Mouse (Mus musculus) heart, embryonic 13.5 days (tissue): ENCODE results near the gene Mttp. TPM values are rescaled to one million over a fixed set of nuclear protein-coding genes. Genes with fewer than 3 reads are reported as not detected.
"Not testable (repeated sequence)": the region's sequence is repeated elsewhere in the genome, so short reads cannot be mapped to it uniquely, and the experiment has no call there.

Source experiments
- ATAC-seq: fragments of 200-750 bp; cut with Nextera tagmentation; 2 replicates; pipeline ENCODE4 v1.8.0; 2017; ENCODE audit warnings: moderate TSS enrichment; ENCODE audit not compliant: insufficient number of reproducible peaks, low FRiP score, low TSS enrichment; ENCODE audit errors: extremely low read depth
- H3K27ac ChIP-seq: fragments of 300-500 bp; sonication (generic); replicated peaks from 2 replicates; pipeline ENCODE4 v1.5.1; 2015; ENCODE audit warnings: moderate library complexity, mild to moderate bottlenecking, inconsistent platforms
- H3K27me3 ChIP-seq: fragments of 300-500 bp; sonication (generic); replicated peaks from 2 replicates; pipeline ENCODE4 v1.6.1; 2015; ENCODE audit warnings: mild to moderate bottlenecking, inconsistent platforms
- H3K36me3 ChIP-seq: fragments of 300-500 bp; sonication (generic); 2 replicates; pipeline ENCODE4 v1.6.1; 2015; ENCODE audit warnings: mild to moderate bottlenecking, inconsistent platforms
- H3K4me1 ChIP-seq: fragments of 300-500 bp; sonication (generic); 2 replicates; pipeline ENCODE4 v1.6.1; 2015; ENCODE audit warnings: inconsistent platforms
- H3K4me2 ChIP-seq: fragments of 300-500 bp; sonication (generic); 2 replicates; pipeline ENCODE4 v1.6.1; 2015; ENCODE audit warnings: inconsistent platforms, mild to moderate bottlenecking, moderate library complexity
- H3K4me3 ChIP-seq: fragments of 300-500 bp; sonication (generic); 2 replicates; pipeline ENCODE4 v1.5.1; 2015; ENCODE audit warnings: moderate library complexity, mild to moderate bottlenecking, inconsistent platforms
- H3K9ac ChIP-seq: fragments of 300-500 bp; sonication (generic); 2 replicates; pipeline ENCODE4 v1.6.1; 2015; ENCODE audit warnings: inconsistent platforms, mild to moderate bottlenecking, moderate library complexity
- H3K9me3 ChIP-seq: fragments of 300-500 bp; sonication (generic); 2 replicates; pipeline ENCODE4 v1.6.1; 2016; ENCODE audit warnings: inconsistent platforms
- WGBS: fragments of 180-500 bp; shearing (Covaris S2); methylation state at CpG from one replicate; pipeline ENCODE4 v1.1.7; 2015; ENCODE audit warnings: mixed read lengths; 5-methylcytosine and 5-hydroxymethylcytosine counted together
- polyA plus RNA-seq: library from polyadenylated mRNA; unstranded; fragments of >200 nt; fragmentation: Nextera tagmentation; extraction: Ambion mirVana; gene quantifications from 2 replicates; pipeline ENCODE4 v1.2.1, GENCODE M21; 2015

Mttp gene
- polyA plus RNA-seq, 1 experiment from 2014 or later: 6.6 TPM

- Histone ChIP-seq H3K4me2 (no peak overlapping the region), H3K27ac (no peak overlapping the region), H3K9me3 (no peaks in the 10 kb centered on the region), H3K4me1 (no peaks in the 10 kb centered on the region), H3K4me3 (no peak overlapping the region), H3K27me3 (no peaks in the 10 kb centered on the region), H3K9ac (no peak overlapping the region), H3K36me3 (peaks cover 44% of the 10 kb centered on the region)
- ATAC-seq: no peak
- WGBS: 76% methylated on average over 10 of the region's 10 CpGs
Observed at GRCm38 (mm10) chr3:138156651-138157050, 11.9 kb upstream of the Mttp start.

- Histone ChIP-seq H3K4me2 (no peak overlapping the region), H3K27ac (no peak overlapping the region), H3K9ac (no peak overlapping the region), H3K4me3 (no peak overlapping the region), H3K27me3 (no peaks in the 10 kb centered on the region), H3K4me1 (no peaks in the 10 kb centered on the region), H3K9me3 (no peaks in the 10 kb centered on the region), H3K36me3 (peaks cover 56% of the 10 kb centered on the region)
- WGBS: 87% methylated on average over 4 of the region's 4 CpGs
- no peak for ATAC-seq
Observed at GRCm38 (mm10) chr3:138155062-138155461, 10.3 kb upstream of the Mttp start.

- ATAC-seq: no peak
Observed at GRCm38 (mm10) chr3:138148811-138149210, 4.0 kb upstream of the Mttp start.

GRCm38 (mm10) chr3:138144060-138144641 is 617 bp downstream of the Mttp start:
- H3K9ac ChIP-seq: peak overlapping the region; percentile 92
- H3K36me3 ChIP-seq: peaks cover 10% of the 10 kb centered on the region
- ATAC-seq: no peak
- H3K4me1 ChIP-seq: peaks cover 10% of the 10 kb centered on the region; the same call in 1 of the 2 replicates
- H3K4me2 ChIP-seq: peak overlapping the region; percentile 86
- H3K4me3 ChIP-seq: peak overlapping the region; percentile 75
- H3K27ac ChIP-seq: peak overlapping the region; percentile 100
- H3K27me3 ChIP-seq: no peaks in the 10 kb centered on the region
- WGBS: under 1% methylated on average over 18 of the region's 18 CpGs
- no peaks in the 10 kb centered on the region for H3K9me3 ChIP-seq

More at GRCm38 (mm10) chr3:138148811-138149210, 4.0 kb upstream of the Mttp start:
- no peaks in the 10 kb centered on the region for H3K27me3 ChIP-seq
- peaks cover 44% of the 10 kb centered on the region for H3K36me3 ChIP-seq
- no peaks in the 10 kb centered on the region for H3K9me3 ChIP-seq
- H3K4me1 ChIP-seq: 0 out of 2 replicates have a peak, but pooled peaks cover 2% of the 10 kb centered on the region
- H3K9ac ChIP-seq: no peak overlapping the region
- 88% methylated on average over 2 of the region's 2 CpGs for WGBS
- no peak overlapping the region for H3K4me3 ChIP-seq
- H3K4me2 ChIP-seq: no peak overlapping the region
- no peak overlapping the region for H3K27ac ChIP-seq

- H3K4me3 ChIP-seq: peak within 1 kb of the TSS; percentile 75
- peak; percentile 97 for ATAC-seq
- no peaks in the 10 kb centered on the region for H3K9me3 ChIP-seq
- peak within 1 kb of the TSS; percentile 86 for H3K4me2 ChIP-seq
- H3K27me3 ChIP-seq: no peaks in the 10 kb centered on the region
- H3K36me3 ChIP-seq: peaks cover 3% of the 10 kb centered on the region
- under 1% methylated on average over 70 of the region's 70 CpGs for WGBS
- peaks cover 10% of the 10 kb centered on the region; the same call in 1 of the 2 replicates for H3K4me1 ChIP-seq
- peak within 1 kb of the TSS; percentile 92 for H3K9ac ChIP-seq
- peak within 1 kb of the TSS; percentile 100 for H3K27ac ChIP-seq
Observed at GRCm38 (mm10) chr3:138143315-138144059, 1.3 kb downstream of the Mttp start, which contains the start of gene Trmt10a. Gene Trmt10a (plus strand): TSS chr3:138143448.

GRCm38 (mm10) chr3:138142733-138143314 is 1.9 kb downstream of the Mttp start:
- ATAC-seq: no peak
- H3K4me1 ChIP-seq: peaks cover 10% of the 10 kb centered on the region; the same call in 1 of the 2 replicates
- WGBS: 4% methylated on average over 12 of the region's 12 CpGs
- H3K4me2 ChIP-seq: peak overlapping the region; percentile 86
- no peaks in the 10 kb centered on the region for H3K9me3 ChIP-seq
- H3K36me3 ChIP-seq: no peaks in the 10 kb centered on the region
- H3K27ac ChIP-seq: peak overlapping the region; percentile 100
- H3K9ac ChIP-seq: peak overlapping the region; percentile 92
- H3K27me3 ChIP-seq: no peaks in the 10 kb centered on the region
- H3K4me3 ChIP-seq: peak overlapping the region; percentile 75

GRCm38 (mm10) chr3:138142052-138142732 is 2.6 kb downstream of the Mttp start:
- Histone ChIP-seq H3K4me2 (peak overlapping the region; percentile 86), H3K27me3 (no peaks in the 10 kb centered on the region), H3K9me3 (no peaks in the 10 kb centered on the region), H3K27ac (peak overlapping the region; percentile 64), H3K9ac (peak overlapping the region; percentile 74), H3K36me3 (no peaks in the 10 kb centered on the region), H3K4me1 (peaks cover 10% of the 10 kb centered on the region; the same call in 1 of the 2 replicates), H3K4me3 (peak overlapping the region; percentile 75)
- ATAC-seq: no peak
- 52% methylated on average over 4 of the region's 4 CpGs for WGBS

GRCm38 (mm10) chr3:138139663-138140062 is 5.1 kb downstream of the Mttp start:
- no peaks in the 10 kb centered on the region for H3K9me3 ChIP-seq
- no peaks in the 10 kb centered on the region for H3K36me3 ChIP-seq
- 53% methylated on average over 6 of the region's 6 CpGs for WGBS
- no peaks in the 10 kb centered on the region for H3K27me3 ChIP-seq
- H3K9ac ChIP-seq: no peak overlapping the region
- no peak overlapping the region for H3K27ac ChIP-seq
- ATAC-seq: no peak
- H3K4me1 ChIP-seq: peaks cover 10% of the 10 kb centered on the region; the same call in 1 of the 2 replicates
- no peak overlapping the region for H3K4me2 ChIP-seq
- H3K4me3 ChIP-seq: no peak overlapping the region

- not testable (repeated sequence) for H3K9me3 ChIP-seq, H3K4me2 ChIP-seq, H3K27me3 ChIP-seq, ATAC-seq, H3K4me3 ChIP-seq, H3K36me3 ChIP-seq, H3K27ac ChIP-seq, H3K4me1 ChIP-seq, H3K9ac ChIP-seq
- 93% methylated on average over 13 of the region's 13 CpGs for WGBS
Observed at GRCm38 (mm10) chr3:138138146-138138545, 6.6 kb downstream of the Mttp start.

- 85% methylated on average over 1 of the region's 1 CpGs for WGBS
- 0 out of 2 replicates have a peak, but pooled peaks cover 7% of the 10 kb centered on the region for H3K4me1 ChIP-seq
- no peak overlapping the region for H3K4me3 ChIP-seq
- ATAC-seq: no peak
- H3K9ac ChIP-seq: no peak overlapping the region
- no peaks in the 10 kb centered on the region for H3K36me3 ChIP-seq
- no peak overlapping the region for H3K27ac ChIP-seq
- no peaks in the 10 kb centered on the region for H3K27me3 ChIP-seq
- no peak overlapping the region for H3K4me2 ChIP-seq
- no peaks in the 10 kb centered on the region for H3K9me3 ChIP-seq
Observed at GRCm38 (mm10) chr3:138134528-138134927, 10.2 kb downstream of the Mttp start.

- no peak overlapping the region for H3K9ac ChIP-seq
- no peaks in the 10 kb centered on the region for H3K27me3 ChIP-seq
- H3K36me3 ChIP-seq: no peaks in the 10 kb centered on the region
- 67% methylated on average over 11 of the region's 11 CpGs for WGBS
- 0 out of 2 replicates have a peak, but pooled peaks cover 11% of the 10 kb centered on the region for H3K4me1 ChIP-seq
- no peaks in the 10 kb centered on the region for H3K9me3 ChIP-seq
- no peak overlapping the region for H3K4me2 ChIP-seq
- ATAC-seq: no peak
- H3K27ac ChIP-seq: no peak overlapping the region
- no peak overlapping the region for H3K4me3 ChIP-seq
Observed at GRCm38 (mm10) chr3:138133916-138134315, 10.9 kb downstream of the Mttp start.
